Mouse (Mus musculus) lung, adult 2 months (tissue): ENCODE measurements around the gene Elmo3. TPM values are rescaled to one million over a fixed set of nuclear protein-coding genes. Genes with fewer than 3 reads are reported as not detected.
A peak's percentile ranks its signal among the peaks of the same experiment; 100 is the strongest.

ENCODE experiments used
- DNase-seq: peaks from one replicate; pipeline ENCODE4 v3.0.0; 2022
- H3K4me1 ChIP-seq: fragments of 200-500 bp; 2 replicates; pipeline ENCODE4 v1.6.1; 2011; ENCODE audit warnings: low read length; ENCODE audit not compliant: control insufficient read depth, insufficient read depth
- H3K4me3 ChIP-seq: fragments of 200-500 bp; replicated peaks from 2 replicates; pipeline ENCODE3; 2011; ENCODE audit warnings: low read depth, mild to moderate bottlenecking, control low read depth, low read length; ENCODE audit errors: extremely low read depth
- CTCF ChIP-seq: fragments of 200-500 bp; IDR thresholded peaks from 2 replicates; pipeline ENCODE4 v1.5.1; 2011; ENCODE audit warnings: mild to moderate bottlenecking, low read length, control low read depth; ENCODE audit not compliant: insufficient read depth
- POLR2A ChIP-seq: fragments of 200-500 bp; IDR thresholded peaks from 2 replicates; pipeline ENCODE4 v1.6.1; 2011; ENCODE audit warnings: low read depth, mild to moderate bottlenecking, control low read depth, low read length, borderline replicate concordance; ENCODE audit errors: extremely low read depth
- WGBS: fragments of 180-500 bp; shearing (Covaris S2); methylation state at CpG from one replicate; pipeline ENCODE4 v1.1.7; 2018; 5-methylcytosine and 5-hydroxymethylcytosine counted together
- polyA plus RNA-seq: library from polyadenylated mRNA; depleted of rRNA; stranded (reverse); fragments of >200 nt; gene quantifications from 2 replicates; pipeline ENCODE4 v1.2.3, GENCODE M21; 2012

The Elmo3 gene
- polyA plus RNA-seq, 1 experiment = 50.3 TPM

DNA sequence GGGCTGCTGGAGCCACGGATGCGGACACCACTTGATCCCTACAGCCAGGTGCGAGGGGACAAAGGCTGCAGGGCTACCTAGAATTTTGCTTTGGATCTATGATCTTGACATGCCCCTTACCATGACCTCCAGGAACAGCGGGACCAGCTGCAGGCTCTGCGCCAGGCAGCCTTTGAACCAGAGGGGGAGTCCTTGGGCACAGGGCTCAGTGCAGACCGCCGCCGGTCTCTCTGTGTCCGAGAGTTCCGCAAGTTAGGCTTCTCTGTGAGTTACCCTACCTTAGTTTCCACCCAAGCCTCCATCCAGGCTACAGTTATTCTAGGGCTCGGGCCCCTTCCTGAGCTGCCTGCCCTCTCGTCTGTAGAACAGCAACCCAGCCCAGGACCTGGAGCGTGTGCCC, 2.3 kb downstream of the Elmo3 start:
- TF ChIP-seq CTCF (no peak), POLR2A (no peak)
- Histone ChIP-seq H3K4me3 (no peak overlapping the region), H3K4me1 (peaks cover 4% of the 10 kb centered on the region)
- WGBS = 92% methylated on average over 13 of the region's 13 CpGs
- no peak for DNase-seq

DNA sequence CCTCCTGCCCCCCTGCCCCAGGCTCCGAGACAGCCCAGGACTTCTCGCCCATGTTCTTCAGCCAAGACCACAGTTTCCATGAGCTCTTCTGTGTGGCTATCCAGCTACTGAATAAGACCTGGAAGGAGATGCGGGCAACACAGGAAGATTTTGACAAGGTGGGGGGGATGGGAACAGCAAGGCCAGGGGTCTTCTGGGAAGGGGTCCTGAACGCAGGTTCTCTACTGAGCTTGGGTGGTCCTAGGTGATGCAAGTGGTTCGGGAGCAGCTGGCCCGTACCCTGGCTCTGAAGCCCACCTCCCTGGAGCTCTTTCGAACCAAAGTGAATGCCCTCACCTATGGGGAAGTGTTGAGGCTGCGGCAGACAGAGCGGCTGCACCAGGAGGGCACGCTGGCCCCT, 3.0 kb downstream of the Elmo3 start:
- no peak for TF ChIP-seq CTCF
- no peak for TF ChIP-seq POLR2A
- Histone ChIP-seq H3K4me1 (peaks cover 4% of the 10 kb centered on the region), H3K4me3 (no peak overlapping the region)
- no peak for DNase-seq
- WGBS = 95% methylated on average over 10 of the region's 10 CpGs

DNA sequence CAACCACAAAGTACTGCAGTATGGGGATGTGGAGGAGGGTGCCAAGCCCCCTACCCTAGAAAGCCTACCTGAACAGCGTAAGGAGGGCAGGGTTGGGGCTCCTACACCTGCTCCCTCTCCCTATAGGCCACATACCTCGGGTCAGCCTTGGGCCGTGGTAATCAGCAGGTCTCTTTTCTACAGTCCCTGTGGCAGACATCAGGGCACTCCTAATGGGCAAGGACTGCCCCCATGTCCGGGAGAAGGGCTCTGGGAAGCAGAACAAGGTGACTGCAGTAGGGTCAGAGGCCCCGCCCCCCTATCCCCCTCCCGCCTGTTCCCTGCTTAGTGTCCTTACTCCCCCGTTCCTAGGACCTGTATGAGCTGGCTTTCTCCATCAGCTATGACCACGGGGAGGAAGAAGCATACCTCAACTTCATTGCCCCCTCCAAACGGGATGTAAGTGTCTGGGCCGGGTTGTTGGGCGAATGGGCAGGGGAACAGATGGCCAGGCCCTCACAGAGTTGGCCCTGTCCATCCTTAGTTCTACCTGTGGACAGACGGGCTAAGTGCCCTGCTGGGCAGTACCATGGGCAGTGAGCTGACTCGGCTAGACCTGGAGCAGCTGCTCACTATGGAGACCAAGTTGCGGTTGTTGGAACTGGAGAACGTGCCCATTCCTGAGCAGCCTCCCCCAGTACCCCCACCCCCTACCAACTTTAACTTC, 3.9 kb downstream of the Elmo3 start:
- H3K4me1 ChIP-seq = peaks cover 4% of the 10 kb centered on the region
- TF ChIP-seq POLR2A (no peak), CTCF (no peak)
- no peak for DNase-seq
- 82% methylated on average over 15 of the region's 15 CpGs for WGBS
- no peak overlapping the region for H3K4me3 ChIP-seq

DNA sequence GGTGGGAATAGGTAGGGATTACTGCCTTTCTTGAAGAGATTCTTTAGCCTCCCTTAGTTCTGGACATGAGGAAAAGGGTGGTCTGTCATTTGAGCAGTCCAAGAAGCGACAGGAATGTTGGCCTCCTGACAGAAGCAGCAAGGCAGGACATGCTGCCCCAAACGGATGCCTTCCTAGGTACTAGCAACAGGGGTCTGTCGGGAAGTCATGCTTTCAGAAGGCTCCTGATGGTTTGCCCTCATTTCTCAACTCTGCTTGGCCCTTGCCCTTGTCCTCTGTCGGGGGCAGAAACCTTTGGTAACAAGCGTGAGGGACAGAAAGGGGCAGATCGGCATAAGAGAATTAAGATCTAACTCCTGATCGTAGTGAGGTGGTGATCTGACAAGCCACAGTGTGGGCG, 4.7 kb downstream of the Elmo3 start:
- WGBS = 85% methylated on average over 8 of the region's 8 CpGs
- no peak for DNase-seq

DNA sequence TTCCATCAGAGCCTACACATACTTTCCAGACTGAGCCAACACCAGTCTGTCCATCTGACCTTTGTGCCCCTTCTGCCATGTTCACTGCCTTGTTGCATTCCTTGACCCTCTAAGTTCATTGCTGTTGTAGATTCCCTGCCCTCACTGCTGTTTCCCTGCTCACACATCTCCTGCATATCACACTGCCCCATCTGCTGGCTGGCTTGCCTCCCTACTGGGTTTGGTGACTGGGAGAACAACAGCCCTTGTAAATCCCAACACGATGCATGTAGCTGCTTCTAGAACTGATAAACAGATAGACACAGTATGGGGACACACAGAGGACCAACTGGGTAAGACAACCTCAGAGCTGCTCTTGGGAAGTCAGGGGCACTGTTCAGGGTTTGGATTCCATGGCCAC, 6.3 kb downstream of the Elmo3 start:
- no peak overlapping the region for H3K4me3 ChIP-seq
- H3K4me1 ChIP-seq = peaks cover 4% of the 10 kb centered on the region; the same call in 1 of the 2 replicates
- TF ChIP-seq POLR2A = no peak
- TF ChIP-seq CTCF = no peak
- no peak for DNase-seq
- WGBS = 83% methylated on average over 1 of the region's 1 CpGs

More for the DNA sequence above, 4.7 kb downstream of the Elmo3 start:
- TF ChIP-seq POLR2A (no peak), CTCF (no peak)
- no peak overlapping the region for H3K4me3 ChIP-seq
- H3K4me1 ChIP-seq = no peaks in the 10 kb centered on the region; the same call in 1 of the 2 replicates

DNA sequence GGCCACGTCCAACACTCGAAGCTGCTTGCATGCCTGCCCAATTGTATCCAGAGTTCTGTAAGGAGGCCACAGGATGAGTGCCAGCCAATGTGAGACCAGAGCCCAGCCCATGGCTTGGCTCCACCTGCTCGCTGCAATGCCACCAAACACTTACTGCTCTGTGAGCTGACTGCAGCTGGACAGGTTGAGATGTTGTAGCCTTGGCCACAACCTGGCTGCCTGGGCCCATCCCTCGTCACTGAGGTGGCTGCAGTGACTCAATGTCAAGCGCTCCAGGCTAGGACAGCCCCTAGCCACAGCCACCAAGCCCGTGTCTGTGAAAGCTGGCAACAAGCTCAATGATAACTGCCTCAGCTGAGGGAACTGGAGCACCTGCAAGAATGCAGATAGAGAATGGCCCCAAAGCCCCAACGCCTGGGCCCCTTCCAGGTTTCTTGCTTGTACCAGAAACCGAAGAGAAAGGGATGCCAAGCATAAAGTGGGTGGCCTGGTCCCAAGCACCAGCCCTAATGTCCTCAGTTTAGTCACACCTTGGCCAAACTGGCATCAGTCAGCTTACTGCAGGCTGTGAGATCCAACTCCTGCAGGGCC, 7.6 kb downstream of the Elmo3 start:
- no peak for DNase-seq
- Histone ChIP-seq H3K4me1 (peaks cover 4% of the 10 kb centered on the region; the same call in 1 of the 2 replicates), H3K4me3 (no peak overlapping the region)
- 77% methylated on average over 8 of the region's 8 CpGs for WGBS
- TF ChIP-seq CTCF = no peak
- TF ChIP-seq POLR2A = no peak

DNA sequence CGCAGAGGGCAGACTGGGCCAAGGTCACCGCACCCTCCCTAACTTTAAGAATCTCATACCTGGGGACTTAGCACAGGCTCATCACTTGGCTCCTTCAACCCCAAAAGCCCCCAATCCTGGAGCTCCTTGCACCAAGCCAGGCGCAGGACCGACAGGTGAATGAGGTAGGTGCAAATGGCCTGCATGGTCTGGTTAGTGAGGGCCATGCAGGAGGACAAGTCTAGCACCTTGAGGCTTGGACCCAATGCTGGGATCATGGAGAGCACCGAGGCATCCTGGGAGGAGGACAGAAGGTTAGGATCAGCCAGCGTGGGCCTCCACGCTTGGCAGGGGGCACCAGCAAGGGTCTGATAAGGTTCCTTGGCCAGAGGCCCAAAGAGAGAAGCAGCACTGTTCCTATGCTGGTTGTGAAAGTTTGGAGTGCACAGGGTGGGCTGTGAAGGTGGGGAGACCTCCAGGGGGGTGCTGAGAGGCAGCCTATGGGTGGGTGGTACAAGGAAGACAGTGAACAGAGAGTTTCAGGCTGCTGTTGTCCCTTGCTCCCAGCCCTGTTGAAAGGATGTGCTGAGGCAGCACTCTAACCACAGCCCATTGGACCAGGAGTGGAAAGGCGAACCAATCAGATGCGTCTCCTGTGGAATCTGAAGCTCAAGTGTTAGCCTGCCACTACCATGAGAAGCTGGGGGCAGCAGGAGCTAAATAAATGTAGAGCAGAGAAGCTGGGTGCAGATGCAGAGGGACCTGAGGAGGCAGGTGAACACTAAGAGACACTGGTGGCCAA, 8.4 kb downstream of the Elmo3 start:
- H3K4me3 ChIP-seq = no peak overlapping the region
- DNase-seq = no peak
- H3K4me1 ChIP-seq = peaks cover 4% of the 10 kb centered on the region; the same call in 1 of the 2 replicates
- WGBS = 81% methylated on average over 9 of the region's 9 CpGs
- TF ChIP-seq CTCF (no peak), POLR2A (no peak)

DNA sequence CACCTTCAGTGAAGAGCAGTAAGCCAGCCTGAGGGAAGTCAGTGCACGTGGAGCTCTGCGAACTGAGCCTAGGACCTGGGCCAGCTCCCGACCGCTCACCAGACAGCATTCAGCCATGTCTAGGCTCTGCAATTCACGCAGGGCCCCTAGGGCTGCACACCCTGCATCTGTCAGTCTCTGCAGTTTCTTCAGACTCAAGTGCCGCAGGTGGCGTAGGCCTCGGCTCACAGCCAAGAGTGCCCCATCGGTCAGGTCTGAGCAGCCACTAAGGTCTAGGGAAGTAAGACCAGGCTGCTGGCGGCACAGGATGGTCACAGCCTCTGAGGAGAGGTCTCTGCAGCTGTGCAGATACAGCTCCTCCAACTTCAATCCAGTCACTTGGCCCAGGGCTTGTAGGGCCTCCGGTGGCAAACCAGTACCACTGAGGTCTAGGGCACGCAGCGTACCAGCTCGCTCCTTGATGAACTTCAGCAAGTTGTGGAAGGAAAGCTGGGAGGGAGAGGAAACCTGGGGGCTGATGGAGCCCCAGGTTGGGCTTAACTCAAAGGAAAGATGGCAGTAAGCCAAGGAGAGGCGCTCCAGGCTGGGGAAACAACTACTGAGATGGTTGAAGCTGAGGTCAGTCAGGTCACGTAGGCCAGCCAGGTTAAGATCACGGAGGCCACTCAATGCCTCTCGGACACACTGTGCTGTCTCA, 9.8 kb downstream of the Elmo3 start:
- DNase-seq = no peak
- no peak for TF ChIP-seq POLR2A
- WGBS = 79% methylated on average over 18 of the region's 18 CpGs
- Histone ChIP-seq H3K4me3 (no peak overlapping the region), H3K4me1 (peaks cover 4% of the 10 kb centered on the region; the same call in 1 of the 2 replicates)

DNA sequence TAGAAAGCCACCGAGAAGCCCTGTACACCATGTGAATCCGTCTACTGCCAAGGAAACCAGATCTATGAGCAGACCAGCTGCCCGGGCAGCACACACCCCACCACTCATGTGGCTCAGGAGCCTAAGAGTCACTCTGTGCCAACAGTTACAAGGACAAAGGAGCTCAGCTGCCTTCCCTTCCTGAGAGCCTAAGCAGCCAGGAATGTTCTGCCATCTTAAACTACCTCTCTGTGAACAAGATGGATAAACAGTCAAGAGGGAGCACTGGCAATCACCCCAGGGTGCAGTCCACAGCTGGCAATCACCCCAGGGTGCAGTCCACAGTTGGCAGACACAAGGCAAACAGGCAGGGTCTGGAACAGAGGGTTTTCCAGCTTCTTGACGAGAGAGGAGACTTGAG, 12.5 kb downstream of the Elmo3 start:
- H3K4me3 ChIP-seq = no peak overlapping the region
- peak; percentile 72 for DNase-seq
- TF ChIP-seq CTCF (no peak), POLR2A (peak; percentile 26; the same call in 1 of the 2 replicates)
- H3K4me1 ChIP-seq = peaks cover 4% of the 10 kb centered on the region; the same call in 1 of the 2 replicates
- 54% methylated on average over 4 of the region's 4 CpGs for WGBS
